Mouse (Mus musculus): Measurements from ENCODE around the gene Ky. TPM values are rescaled to one million over a fixed set of nuclear protein-coding genes. Genes with fewer than 3 reads are reported as not detected.

Ky gene
- polyA plus RNA-seq, 1 experiment from 2014 or later, result 0.05 TPM

GRCm38 (mm10) chr9:102577480-102577879, 71.9 kb downstream of the Ky start:
- Histone ChIP-seq H3K9ac (no peak overlapping the region), H3K27ac (no peak overlapping the region), H3K4me3 (replicated peaks) (no peak overlapping the region), H3K4me2 (no peak overlapping the region), H3K27me3 (replicated peaks) (no peaks in the 10 kb centered on the region), H3K36me3 (no peaks in the 10 kb centered on the region), H3K4me1 (no peaks in the 10 kb centered on the region), H3K9me3 (no peaks in the 10 kb centered on the region)
- no peak for ATAC-seq (ENCODE audit: insufficient read depth, low FRiP score, low read depth)
- WGBS, result 63% methylated on average over 5 of the region's 5 CpGs

- Histone ChIP-seq H3K36me3 (peaks cover 10% of the 10 kb centered on the region; the same call in 1 of the 2 replicates), H3K9ac (no peak overlapping the region), H3K9me3 (no peaks in the 10 kb centered on the region), H3K4me1 (no peaks in the 10 kb centered on the region), H3K4me2 (no peak overlapping the region), H3K4me3 (replicated peaks) (no peak overlapping the region), H3K27me3 (replicated peaks) (no peaks in the 10 kb centered on the region), H3K27ac (no peak overlapping the region)
- 77% methylated on average over 12 of the region's 12 CpGs for WGBS
- no peak for ATAC-seq (ENCODE audit: insufficient read depth, low FRiP score, low read depth)
Observed at GRCm38 (mm10) chr9:102581921-102582469, 76.4 kb downstream of the Ky start.

- Histone ChIP-seq H3K4me1 (no peaks in the 10 kb centered on the region), H3K27ac (no peak overlapping the region), H3K36me3 (peaks cover 10% of the 10 kb centered on the region; the same call in 1 of the 2 replicates), H3K9me3 (no peaks in the 10 kb centered on the region), H3K27me3 (replicated peaks) (no peaks in the 10 kb centered on the region), H3K9ac (no peak overlapping the region), H3K4me3 (replicated peaks) (no peak overlapping the region), H3K4me2 (no peak overlapping the region)
- WGBS, result 61% methylated on average over 5 of the region's 5 CpGs
- no peak for ATAC-seq (ENCODE audit: insufficient read depth, low FRiP score, low read depth)
Observed at GRCm38 (mm10) chr9:102587347-102587746, 81.8 kb downstream of the Ky start.

- H3K36me3 ChIP-seq, result peaks cover 4% of the 10 kb centered on the region; the same call in 1 of the 2 replicates
- H3K27me3 ChIP-seq (replicated peaks), result no peaks in the 10 kb centered on the region
- WGBS, result 52% methylated on average over 6 of the region's 6 CpGs
- no peak overlapping the region for H3K9ac ChIP-seq
- ATAC-seq (ENCODE audit: insufficient read depth, low FRiP score, low read depth), result no peak
- H3K9me3 ChIP-seq, result no peaks in the 10 kb centered on the region
- H3K4me2 ChIP-seq, result no peak overlapping the region
- no peak overlapping the region for H3K27ac ChIP-seq
- H3K4me3 ChIP-seq (replicated peaks), result no peak overlapping the region
- H3K4me1 ChIP-seq, result 0 out of 2 replicates have a peak, but pooled peaks cover 4% of the 10 kb centered on the region
Observed at GRCm38 (mm10) chr9:102594667-102595393, 89.3 kb downstream of the Ky start.

Other genes with a start within 250 kb of the Ky start
- 5.5 and 5.9 TPM in 2 replicates for gene Ephb1, start 151.1 kb upstream of the Ky start, polyA plus RNA-seq (2015; fragmentation: Nextera tagmentation; extraction: Ambion mirVana)
- gene Anapc13, start 120.5 kb downstream of the Ky start, polyA plus RNA-seq (2015; fragmentation: Nextera tagmentation; extraction: Ambion mirVana), result 191 and 196 TPM in 2 replicates
- gene Cep63, start 120.8 kb downstream of the Ky start, polyA plus RNA-seq (2015; fragmentation: Nextera tagmentation; extraction: Ambion mirVana), result 41.0 and 48.7 TPM in 2 replicates
- 35.3 and 37.7 TPM in 2 replicates for gene Amotl2, start 210.9 kb downstream of the Ky start, polyA plus RNA-seq (2015; fragmentation: Nextera tagmentation; extraction: Ambion mirVana)

Data from stomach, embryonic 15.5 days (tissue).